Mouse (Mus musculus) monocyte, adult 2 months (primary cell): ENCODE results near the gene Dscam.

Source experiments
- DNase-seq, 2 experiments: peaks; one replicate each; pipeline ENCODE4 v3.0.0; 2022; ENCODE audit warnings: low spot score in 2 of 2, low read depth in 1 of 2

Gene Dscam

DNA sequence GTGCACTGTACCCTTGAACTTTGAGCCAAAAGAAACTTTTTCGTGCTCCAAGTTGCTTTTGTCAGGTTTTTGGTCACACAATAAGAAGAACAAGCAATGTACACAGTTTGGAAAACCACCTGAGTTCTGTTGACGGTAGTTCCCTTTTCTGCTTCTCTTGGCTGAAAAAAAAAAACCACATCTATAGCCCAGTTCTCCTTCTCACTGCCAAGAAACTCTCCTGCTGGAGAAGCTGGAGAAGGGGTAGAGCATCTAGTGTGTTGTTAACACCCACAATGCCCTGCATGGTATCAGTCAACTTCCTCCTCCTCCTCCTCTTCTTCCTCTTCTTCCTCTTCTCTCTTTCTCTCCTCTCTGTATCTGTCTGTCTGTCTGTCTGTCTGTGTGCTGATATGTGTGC, 65.3 kb downstream of the Dscam start:
- DNase-seq, result no peak

DNA sequence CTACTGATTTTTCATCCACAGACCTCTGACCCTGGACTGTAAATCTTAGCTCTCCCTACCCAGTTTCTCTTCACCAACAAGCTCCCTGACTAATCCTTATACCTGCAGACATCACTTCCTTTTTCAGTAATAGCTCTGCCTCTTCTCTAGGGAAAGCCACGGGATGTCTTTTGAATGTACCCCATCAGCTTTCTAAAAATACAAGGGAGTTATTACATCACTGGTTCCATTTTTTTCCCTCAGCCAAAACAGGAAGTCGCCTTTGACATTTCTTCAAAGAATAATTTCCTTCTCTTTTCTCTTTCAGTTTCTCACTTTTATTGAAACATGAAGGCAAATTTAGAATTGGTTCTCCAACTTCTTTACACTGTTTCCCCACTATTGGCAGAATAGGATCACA, 67.5 kb downstream of the Dscam start:
- no peak for DNase-seq

DNA sequence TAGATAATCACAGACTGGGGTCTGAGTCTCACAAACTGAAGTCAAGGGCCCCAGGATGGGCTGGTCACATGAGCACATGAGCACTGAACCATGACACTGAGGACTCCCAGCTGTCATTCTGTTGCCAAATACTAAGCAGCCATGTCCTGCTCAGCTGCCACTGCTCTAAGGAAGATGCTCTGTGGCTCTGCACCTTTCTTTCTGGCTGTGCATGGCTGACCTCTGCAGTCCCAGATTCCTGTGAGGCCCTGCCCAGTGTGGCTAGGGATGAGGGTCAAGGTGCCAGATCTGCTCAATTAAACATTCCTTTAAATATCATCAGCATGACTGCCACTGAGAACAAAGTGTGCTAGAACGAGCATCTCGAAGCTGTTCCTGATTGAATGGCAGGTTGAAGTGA, 70.5 kb downstream of the Dscam start:
- DNase-seq, result no peak

DNA sequence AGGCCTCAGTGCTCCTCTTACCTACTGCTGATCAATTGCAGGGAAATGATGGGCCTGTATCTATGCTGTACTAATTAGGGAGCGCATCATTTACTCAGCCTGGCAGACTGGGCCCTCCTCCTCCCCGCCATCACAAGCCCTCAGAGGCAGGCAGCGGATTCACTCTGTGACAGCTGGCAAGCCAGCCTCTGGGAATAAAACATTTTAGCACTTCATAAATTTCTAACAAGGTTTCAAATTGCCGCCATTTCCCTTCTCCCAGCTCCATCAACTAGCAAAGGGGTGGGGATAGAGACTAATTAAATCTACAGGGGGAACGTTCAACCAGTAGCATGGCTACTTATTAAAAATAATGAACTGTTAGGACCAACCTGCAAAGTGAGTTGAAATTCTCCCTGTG, 72.0 kb downstream of the Dscam start:
- DNase-seq, result no peak

DNA sequence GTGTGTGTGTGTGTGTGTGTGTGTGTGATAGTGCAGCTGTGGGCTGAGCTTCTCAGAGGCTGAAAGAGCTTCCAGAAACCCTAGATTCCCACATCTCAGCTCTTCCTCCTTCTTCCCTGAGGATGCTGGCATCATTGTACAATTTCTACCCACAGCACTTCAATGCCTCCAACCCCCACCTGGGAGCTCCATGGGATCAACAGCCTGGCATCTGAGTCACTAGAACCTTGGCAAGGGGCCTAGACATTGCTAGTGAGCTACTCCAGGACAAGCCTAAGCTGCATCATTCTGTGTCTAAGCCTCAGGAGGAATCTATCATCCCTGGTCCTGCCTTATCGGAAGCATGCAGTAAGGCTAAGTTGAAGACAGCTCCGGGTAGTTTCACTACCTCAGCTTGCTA, 73.8 kb downstream of the Dscam start:
- no peak for DNase-seq

DNA sequence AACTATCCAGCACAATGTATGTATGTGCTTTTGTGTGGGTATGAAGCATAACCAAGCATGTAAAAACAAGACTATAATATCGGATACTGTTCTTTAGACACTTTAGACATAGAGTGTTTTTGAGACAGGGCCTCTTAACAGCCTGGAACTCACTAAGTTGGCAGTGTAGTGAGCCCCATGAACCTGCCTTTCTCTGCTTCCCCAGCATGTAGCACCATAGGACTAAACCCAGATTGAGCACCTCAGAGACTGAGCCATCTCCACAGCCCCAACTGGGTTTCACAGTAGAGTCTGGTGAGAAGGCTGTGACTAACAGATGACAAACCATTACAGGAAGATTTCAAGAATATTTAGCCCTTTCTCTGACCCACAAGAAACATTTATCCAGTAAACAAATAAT, 75.1 kb downstream of the Dscam start:
- DNase-seq, result no peak

DNA sequence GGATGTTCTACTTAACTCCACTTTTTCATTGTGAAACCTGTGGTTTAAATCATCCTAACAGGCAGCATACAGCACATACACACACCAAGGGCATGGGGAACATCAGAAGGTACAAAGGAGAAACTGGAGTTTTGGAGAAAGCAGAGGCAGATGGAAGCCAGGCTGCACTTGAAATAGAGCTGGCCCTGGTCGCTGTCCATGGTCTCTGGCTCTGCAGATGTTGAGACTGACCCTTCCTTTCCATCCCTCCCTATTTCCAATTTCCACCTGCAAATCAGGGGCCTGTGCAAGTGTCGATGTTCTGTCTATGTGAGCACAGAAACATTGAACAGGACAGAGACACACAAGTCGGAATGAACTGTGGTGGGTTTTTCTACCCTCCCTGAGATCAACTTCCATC, 81.2 kb downstream of the Dscam start:
- no peak for DNase-seq

DNA sequence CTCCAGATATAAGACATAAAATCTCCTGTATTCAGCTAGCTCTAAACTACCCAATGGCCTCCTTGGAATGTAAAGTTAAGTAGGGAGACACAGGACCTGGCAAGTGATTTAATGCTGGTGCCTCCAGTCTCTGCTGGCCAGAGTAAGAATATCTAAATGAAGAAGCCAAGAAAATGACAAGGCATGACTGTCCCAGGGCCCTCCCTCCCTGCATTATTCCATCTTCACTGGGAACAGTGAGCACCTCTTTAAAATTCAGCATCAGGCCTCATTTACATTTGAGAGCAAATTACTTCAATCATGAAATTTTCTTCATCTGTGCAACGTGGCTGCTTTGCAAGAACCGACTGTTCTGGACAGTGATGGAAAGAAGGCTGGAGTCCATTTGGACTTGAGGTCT, 86.9 kb downstream of the Dscam start:
- no peak for DNase-seq

DNA sequence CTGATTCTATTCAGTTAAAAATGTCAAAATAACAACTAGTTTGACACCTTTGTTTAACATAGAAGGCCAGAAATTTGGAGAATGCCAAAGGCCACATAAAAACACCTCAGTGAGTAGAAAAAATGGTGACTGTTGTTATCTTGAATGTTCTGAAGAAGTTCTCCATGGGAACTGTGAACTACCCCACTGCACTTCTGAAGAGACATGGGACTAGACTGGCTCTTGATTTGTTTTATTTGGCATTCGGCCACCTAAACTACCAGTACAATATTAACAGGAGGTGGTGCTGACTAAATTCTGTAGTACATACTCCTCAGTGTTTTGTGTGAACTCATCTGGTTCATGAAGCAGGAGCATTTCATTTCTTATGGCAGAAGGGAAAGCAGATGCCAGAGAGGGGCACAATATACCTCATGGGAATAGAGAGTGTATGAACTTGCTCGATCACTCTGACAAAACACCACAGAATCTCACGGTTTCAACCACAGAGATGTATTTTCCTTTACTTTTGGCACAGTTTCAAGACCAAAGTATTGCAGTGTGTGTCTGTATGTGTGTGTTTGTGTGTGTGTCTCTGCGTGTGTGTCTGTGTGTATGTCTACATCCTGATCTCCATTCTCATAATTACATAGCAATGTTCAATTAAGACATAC, 94.5 kb downstream of the Dscam start:
- no peak for DNase-seq

DNA sequence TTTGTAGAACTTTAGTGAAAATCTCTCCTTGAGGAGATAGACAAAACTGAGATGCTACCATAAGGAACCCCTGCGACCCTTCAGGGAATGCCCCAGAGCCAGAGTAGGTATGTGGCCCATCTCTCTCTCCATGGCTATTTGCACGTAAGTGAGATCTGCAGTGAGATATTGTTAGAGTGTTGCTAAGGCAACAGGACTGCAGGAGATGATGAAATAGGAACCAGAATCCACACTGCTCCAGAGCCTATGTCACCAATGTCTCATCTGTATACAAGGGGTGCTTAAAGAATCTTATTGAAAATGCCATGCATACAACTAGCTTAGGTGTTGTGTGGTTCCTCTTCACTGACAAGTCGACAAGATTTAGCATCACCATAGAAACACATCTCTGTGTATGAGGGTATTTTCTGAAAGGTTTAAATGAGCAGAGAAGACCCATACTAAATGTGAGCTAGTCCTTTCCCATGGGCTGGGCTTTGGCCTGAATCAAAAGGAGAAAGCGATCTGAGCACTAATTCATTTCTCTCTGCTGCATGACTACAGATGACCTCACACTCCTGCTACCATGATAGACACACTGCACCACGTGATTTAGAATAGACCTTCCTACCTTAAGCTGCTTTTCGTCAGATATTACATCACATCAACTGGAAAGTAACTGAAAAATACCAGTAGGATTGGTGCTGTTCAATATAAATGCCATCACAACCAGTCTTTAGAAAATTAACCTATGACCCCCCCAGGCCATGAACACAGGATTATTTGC, 95.2 kb downstream of the Dscam start:
- DNase-seq, result no peak

DNA sequence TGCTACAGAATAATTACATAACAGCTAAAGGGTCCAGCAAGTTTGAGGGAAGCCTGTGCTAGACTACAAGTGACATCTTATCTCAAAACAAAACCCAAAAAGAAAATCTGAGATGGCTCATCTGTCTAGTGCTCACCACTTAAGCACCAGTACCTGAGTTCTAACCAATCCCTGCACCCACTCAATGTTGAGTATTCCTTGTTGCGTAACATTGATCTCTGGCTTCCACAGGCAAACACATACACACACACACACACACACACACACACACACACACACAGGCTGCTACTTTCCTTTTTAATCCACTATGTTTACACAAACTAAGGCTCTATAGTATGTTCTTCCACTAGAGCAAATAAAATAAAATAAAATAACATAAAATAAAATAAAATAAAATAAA, 96.7 kb downstream of the Dscam start:
- no peak for DNase-seq

DNA sequence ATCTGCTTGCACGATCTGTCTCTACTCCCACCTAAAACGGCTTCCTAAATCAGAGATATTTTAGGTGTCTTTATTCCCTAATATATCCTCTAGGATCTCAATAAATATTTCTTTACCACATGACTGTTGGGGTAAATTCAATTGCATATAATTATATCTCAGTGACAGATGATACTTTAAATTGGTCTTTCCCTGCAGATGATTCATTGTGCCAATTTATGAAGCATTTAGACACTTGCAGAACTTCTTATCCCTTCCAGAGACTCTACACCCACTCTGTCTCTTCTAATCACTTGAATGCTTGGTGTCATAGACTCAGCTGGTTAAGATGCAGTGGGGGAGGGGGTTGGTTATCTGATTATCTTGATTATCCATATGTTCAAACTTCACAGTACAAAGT, 97.9 kb downstream of the Dscam start:
- DNase-seq, result no peak

DNA sequence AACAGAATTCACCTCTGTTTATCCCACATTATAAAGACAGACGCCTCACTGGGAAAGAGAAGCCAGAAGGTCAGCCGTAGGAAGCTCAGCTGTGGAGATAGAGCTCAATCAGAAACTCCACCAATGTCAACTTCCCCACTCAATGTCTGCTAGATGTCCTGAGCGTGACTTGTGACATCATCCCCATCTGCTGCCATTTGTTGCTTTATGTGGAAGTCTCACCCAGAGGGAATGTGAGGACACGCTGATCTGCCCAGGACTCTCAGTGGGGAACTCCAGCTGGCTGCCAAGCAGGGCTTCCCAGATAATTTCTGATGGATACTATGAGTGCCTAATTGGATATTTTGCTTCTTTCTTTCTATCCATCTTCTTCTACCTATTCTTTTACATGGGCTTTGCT, 103.7 kb downstream of the Dscam start:
- DNase-seq, result no peak

DNA sequence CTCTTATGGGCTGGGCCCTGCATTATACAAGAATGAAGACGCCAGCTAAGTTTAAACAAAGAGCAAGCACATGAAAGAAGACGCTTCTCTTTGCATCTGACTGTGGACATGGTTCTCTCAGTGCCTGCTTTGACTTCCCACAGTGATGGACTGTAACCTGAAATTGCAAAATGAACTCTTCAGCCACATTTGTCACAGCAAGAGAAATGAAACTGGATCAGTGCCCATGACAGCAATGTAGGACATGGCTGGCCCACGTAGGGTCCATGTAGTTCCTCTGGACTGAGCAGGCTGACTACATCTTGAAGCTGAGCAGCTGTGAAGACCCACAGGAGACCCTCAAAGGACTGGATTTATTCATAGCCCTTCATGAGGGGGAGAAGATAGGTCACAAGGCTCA, 108.3 kb downstream of the Dscam start:
- no peak for DNase-seq

DNA sequence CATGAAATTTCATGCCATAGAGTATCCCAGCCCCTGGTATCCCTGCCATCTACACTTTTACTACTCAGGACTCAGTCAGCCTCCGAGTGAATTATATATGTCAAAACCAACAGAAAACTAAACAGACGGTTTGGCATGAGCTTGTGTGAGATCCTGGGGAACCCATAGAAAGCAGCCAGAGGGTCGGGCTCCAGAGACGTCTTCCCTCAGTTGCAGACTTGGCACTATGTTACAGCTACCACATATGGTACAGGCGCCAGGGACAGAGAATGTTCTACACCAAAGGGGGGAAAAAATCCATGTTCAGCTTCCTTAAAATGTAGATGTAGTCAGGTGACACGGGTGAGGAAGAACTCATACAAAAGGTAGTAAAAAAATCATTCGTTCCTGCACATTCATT, 109.2 kb downstream of the Dscam start:
- DNase-seq, result no peak

DNA sequence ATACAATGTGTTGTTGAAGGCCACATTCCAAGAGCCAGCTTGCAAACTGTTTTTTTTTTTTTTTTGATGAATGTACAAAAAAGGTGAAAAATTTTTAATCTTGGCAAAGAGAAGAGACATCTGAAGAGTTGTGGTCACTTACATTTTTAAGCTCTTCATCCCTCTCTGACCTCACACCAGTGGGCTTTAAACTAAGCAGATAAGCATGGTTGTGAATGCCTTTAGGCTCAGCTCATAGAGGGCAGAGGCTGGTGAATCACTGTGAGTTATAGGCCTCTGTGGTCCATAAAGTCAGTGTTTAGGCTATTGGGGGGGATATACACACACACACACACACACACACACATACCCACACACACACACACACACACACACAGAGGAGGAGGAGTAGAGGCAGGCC, 109.8 kb downstream of the Dscam start:
- DNase-seq, result no peak

DNA sequence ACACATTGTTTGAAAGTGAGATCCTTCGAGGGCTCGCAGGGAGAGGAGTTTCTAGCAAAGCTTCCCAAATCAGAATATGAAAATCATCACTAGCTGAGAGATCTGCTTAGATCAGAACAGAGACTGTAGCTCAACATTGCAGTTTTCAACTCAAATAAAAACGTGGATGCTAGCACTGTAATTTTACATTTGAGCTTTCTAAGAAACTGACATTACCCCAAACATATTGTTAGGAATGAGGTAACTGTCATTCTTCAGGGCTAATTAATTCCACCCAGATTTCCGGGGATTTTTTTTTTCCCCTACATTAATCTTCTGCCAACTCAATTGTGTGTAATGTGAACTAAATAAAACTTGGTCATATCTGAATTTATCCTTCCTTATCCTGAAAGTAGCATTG, 110.3 kb downstream of the Dscam start:
- no peak for DNase-seq

DNA sequence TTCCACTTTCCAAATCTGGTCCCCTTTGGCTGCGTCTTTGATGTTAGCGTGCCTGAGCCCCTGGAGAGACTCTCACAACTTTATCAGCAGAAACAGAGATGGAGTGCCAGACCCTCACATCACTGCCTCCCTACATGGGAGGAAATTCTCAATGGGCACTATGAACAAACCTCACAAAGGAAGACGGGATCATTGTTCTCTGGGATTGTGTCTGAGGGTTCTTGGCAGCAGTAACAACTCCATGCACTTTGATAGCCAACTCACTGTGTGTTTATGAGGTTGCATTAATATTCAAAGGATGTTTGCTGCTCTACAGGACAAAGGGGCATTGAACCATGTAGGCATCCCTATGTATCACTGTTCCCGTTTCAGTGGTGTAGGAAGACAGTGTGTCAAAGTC, 135.3 kb downstream of the Dscam start:
- no peak for DNase-seq

DNA sequence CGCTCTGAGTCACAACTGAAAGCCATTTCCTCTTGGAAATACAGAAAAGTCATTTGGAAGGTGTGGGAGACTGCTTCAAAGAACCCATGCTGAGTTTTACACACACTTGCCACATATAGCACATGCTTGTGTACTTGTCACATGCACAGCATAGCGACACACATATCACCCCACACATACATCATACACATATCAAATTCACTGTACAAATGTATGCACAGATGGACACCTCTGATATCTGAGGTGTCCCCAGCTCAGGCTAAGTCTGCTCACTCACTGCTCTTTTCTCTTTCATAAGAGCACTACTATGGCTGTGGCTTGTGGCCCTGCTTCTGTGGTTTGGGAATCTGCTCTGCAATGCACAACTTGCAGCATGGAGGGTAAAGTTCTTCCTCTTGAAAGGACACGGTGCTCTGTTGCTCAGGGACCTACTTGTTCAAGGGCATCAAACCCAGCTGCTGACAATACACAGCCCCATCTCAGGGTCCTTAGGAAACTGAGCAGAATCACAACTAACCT, 137.0 kb downstream of the Dscam start:
- DNase-seq, result no peak

DNA sequence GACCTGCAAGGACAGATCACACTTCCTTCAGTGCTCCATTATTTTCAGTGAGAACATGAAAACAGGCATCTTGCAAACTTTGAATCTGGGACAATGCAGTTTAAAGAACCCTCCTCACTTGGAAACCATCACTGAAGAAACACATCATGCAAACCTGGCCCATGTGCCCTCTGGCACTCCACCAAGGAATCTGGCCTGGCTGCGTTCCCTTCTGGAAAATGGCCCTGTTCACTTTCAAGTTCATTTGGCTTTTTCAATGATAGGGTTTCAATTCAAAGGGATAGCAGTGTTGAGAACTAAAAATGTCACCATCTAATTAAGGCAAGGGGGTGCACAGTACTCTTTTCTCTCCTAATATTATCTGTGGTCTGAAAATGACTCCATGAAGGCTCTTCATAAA, 142.9 kb downstream of the Dscam start:
- DNase-seq, result no peak

DNA sequence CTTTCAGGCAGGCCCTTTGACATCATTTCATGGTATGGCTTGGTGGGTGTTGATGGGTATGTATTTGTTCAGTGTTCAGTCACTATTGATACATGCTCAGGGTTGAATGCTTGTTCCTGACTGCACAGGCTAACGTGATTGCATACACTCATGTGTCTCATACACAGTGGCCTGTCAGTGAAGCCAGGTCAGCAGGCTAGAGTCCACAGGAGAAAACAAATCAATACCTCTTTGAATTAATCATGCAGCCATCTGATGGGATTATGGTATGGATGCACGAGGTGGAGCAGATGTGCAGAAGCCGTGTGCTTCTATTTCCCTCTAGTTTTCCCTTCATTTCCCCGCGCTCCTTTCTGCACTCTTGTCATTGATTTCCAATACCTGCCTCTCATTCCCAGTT, 143.7 kb downstream of the Dscam start:
- DNase-seq, result no peak

DNA sequence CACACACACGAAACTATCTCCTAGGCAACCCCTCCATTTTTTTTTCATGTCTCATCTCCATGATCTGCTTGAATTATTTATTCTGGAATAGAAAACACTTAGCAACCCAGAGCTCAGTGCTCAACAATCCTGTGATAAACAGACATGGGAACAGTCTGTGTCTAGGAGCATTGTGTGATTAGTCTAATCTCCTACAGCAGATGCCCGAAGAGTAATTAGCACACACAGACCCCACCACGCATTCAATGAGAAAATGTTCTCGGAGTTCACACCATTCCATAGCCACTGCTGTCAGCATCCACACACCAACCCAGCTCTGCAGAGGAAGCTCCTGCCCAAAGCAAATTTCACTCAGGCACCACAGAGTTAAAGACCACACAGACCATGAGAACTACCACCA, 146.1 kb downstream of the Dscam start:
- no peak for DNase-seq

DNA sequence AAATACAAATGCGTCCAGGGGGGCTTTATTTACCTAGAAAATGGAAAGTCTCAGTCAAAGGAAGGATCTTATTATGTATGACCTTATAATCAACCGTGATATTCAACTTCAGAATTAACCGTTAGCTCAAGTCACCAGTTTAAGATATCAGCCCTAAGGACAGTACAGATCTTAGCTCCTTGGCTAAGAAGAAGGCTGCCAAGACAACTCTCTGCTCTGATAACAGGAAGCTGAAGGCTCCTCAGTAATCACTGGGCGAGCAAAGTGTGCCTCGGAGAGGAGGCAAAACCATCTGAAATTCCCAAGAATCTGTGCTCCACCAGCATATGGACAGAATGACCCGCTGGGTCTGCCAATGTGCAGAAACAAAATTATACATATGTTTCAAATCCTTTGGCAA, 149.1 kb downstream of the Dscam start:
- no peak for DNase-seq
